Mouse (Mus musculus): ENCODE results near the gene Git2. TPM values are rescaled to one million over a fixed set of nuclear protein-coding genes. Genes with fewer than 3 reads are reported as not detected.

Gene Git2
- total and polyA plus RNA-seq, 3 experiments: 24.0 to 71.7 (median 64.9) TPM

DNA sequence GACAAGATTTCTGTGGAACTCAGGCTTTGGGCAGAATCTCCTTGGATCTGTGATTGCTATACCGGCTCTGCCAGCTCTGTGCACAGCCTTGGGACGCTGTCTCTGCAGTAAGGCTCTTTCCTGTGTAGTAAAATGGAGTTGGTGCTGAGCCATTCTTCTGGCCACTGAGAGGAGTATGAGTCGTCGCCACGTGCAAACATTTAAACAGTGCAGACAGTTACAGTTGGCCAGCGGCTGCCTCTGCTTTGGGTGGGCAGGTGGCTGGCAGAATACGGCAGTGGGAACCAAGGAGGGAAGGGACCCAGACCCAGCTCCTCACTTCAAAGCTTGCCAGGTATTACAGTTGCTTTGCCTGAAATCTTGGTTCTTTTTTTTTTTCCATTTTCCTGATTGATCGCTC lies 21.9 kb upstream of the Git2 start:
- Histone ChIP-seq H3K79me2 (ENCODE audit: control insufficient read depth, insufficient read depth, low read length, poor library complexity) (no peaks in the 10 kb centered on the region), H3K27ac (ENCODE audit: control insufficient read depth, low read depth, low read length) (no peak overlapping the region), H3K4me3 (ENCODE audit: control insufficient read depth in 1 of 2, insufficient read depth in 1 of 2, low read depth in 2 of 2, low read length in 2 of 2) (no peak overlapping the region), H3K4me1 (ENCODE audit: control insufficient read depth in 1 of 2, insufficient read depth in 2 of 2, low read length in 2 of 2) (no peaks in the 10 kb centered on the region; a peak in 2 of 4 replicates), H3K27me3 (ENCODE audit: control insufficient read depth in 1 of 2, insufficient read depth in 2 of 2, low read length in 2 of 2) (no peaks in the 10 kb centered on the region), H3K36me3 (ENCODE audit: control insufficient read depth in 1 of 2, insufficient read depth in 2 of 2, low read length in 2 of 2) (peaks cover 6 to 21% of the 10 kb centered on the region in 2 experiments), H3K9me3 (replicated peaks; ENCODE audit: insufficient read depth, low read length) (no peaks in the 10 kb centered on the region), H3K9ac (ENCODE audit: control insufficient read depth, low read depth, low read length, poor library complexity, severe bottlenecking) (no peak overlapping the region)
- DNase-seq (ENCODE audit: low read depth, low spot score): no peak
- TF ChIP-seq SIN3A (IDR thresholded peaks at IDR 0.05; ENCODE audit: low read length): no peak
- TF ChIP-seq USF1 (IDR thresholded peaks at IDR 0.05; ENCODE audit: low read depth, low read length): no peak
- no peak for TF ChIP-seq RCOR1 (IDR thresholded peaks at IDR 0.05; ENCODE audit: low read depth, low read length)
- no peak for TF ChIP-seq BHLHE40 (IDR thresholded peaks at IDR 0.05; ENCODE audit: borderline replicate concordance, low read depth, low read length)
- no peak for TF ChIP-seq MAZ (IDR thresholded peaks at IDR 0.05; ENCODE audit: low read depth, low read length)
- no peak for TF ChIP-seq E2F4 (IDR thresholded peaks at IDR 0.05; ENCODE audit: borderline replicate concordance, low read depth, low read length)
- TF ChIP-seq GATA1 (IDR thresholded peaks at IDR 0.05; ENCODE audit: low read depth, low read length): no peak
- TF ChIP-seq GABPA (IDR thresholded peaks at IDR 0.05; ENCODE audit: low read depth, low read length): no peak
- no peak for TF ChIP-seq MEF2A (IDR thresholded peaks at IDR 0.05; ENCODE audit: extremely low read depth, insufficient replicate concordance, low read depth, low read length, poor library complexity, severe bottlenecking)
- TF ChIP-seq TBP (IDR thresholded peaks at IDR 0.05; ENCODE audit: low read depth, low read length): no peak
- no peak for TF ChIP-seq ETS1 (IDR thresholded peaks at IDR 0.05; ENCODE audit: low read depth, low read length)
- no peak for TF ChIP-seq NELFE (IDR thresholded peaks at IDR 0.05; ENCODE audit: low read depth, low read length)
- no peak for TF ChIP-seq UBTF (IDR thresholded peaks at IDR 0.05; ENCODE audit: borderline replicate concordance, insufficient read depth, low read depth, low read length)

- H3K4me3 ChIP-seq (ENCODE audit: control insufficient read depth in 1 of 2, insufficient read depth in 1 of 2, low read depth in 2 of 2, low read length in 2 of 2): no peak overlapping the region
- no peaks in the 10 kb centered on the region for H3K27me3 ChIP-seq (ENCODE audit: control insufficient read depth in 1 of 2, insufficient read depth in 2 of 2, low read length in 2 of 2)
- peaks cover 5 to 23% of the 10 kb centered on the region in 2 experiments for H3K36me3 ChIP-seq (ENCODE audit: control insufficient read depth in 1 of 2, insufficient read depth in 2 of 2, low read length in 2 of 2)
- H3K9ac ChIP-seq (ENCODE audit: control insufficient read depth, low read depth, low read length, poor library complexity, severe bottlenecking): no peak overlapping the region
- H3K27ac ChIP-seq (ENCODE audit: control insufficient read depth, low read depth, low read length): no peak overlapping the region
- TF ChIP-seq BHLHE40 (IDR thresholded peaks at IDR 0.05; ENCODE audit: borderline replicate concordance, low read depth, low read length) (no peak), KAT2A (conservative IDR thresholded peaks at IDR 0.05; ENCODE audit: low read depth, low read length) (no peak), ZMIZ1 (IDR thresholded peaks at IDR 0.05; ENCODE audit: low read depth, low read length) (no peak)
- no peaks in the 10 kb centered on the region for H3K79me2 ChIP-seq (ENCODE audit: control insufficient read depth, insufficient read depth, low read length, poor library complexity)
- H3K9me3 ChIP-seq (replicated peaks; ENCODE audit: insufficient read depth, low read length): no peaks in the 10 kb centered on the region
- DNase-seq (ENCODE audit: low read depth, low spot score): no peak
- H3K4me1 ChIP-seq (ENCODE audit: control insufficient read depth in 1 of 2, insufficient read depth in 2 of 2, low read length in 2 of 2): no peaks in the 10 kb centered on the region; a peak in 2 of 4 replicates
Measured at GRCm38 (mm10) chr5:114796299-114797012, 21.1 kb upstream of the Git2 start.
